Mouse (Mus musculus): ENCODE data around the gene Slc28a3.

The Slc28a3 gene

GRCm38 (mm10) chr13:58610716-58611115 lies at the start of gene Slc28a3:
Slc28a3 (minus strand) TSS chr13:58610877.
- DNase-seq (ENCODE audit: low spot score), result no peak

GRCm38 (mm10) chr13:58657987-58658386 lies 47.3 kb upstream of the Slc28a3 start:
- no peak for DNase-seq (ENCODE audit: low spot score)

GRCm38 (mm10) chr13:58656885-58657284 lies 46.2 kb upstream of the Slc28a3 start:
- no peak for DNase-seq (ENCODE audit: low spot score)

GRCm38 (mm10) chr13:58655552-58655951 lies 44.9 kb upstream of the Slc28a3 start:
- DNase-seq (ENCODE audit: low spot score), result no peak

GRCm38 (mm10) chr13:58640330-58640729 lies 29.7 kb upstream of the Slc28a3 start:
- no peak for DNase-seq (ENCODE audit: low spot score)

- no peak for DNase-seq (ENCODE audit: low spot score)
Observed at GRCm38 (mm10) chr13:58638950-58639349, 28.3 kb upstream of the Slc28a3 start.

- no peak for DNase-seq (ENCODE audit: low spot score)
Observed at GRCm38 (mm10) chr13:58637360-58638002, 26.8 kb upstream of the Slc28a3 start.

GRCm38 (mm10) chr13:58633887-58634286 lies 23.2 kb upstream of the Slc28a3 start:
- no peak for DNase-seq (ENCODE audit: low spot score)

- no peak for DNase-seq (ENCODE audit: low spot score)
Observed at GRCm38 (mm10) chr13:58630756-58631155, 20.1 kb upstream of the Slc28a3 start.

- DNase-seq (ENCODE audit: low spot score), result no peak
Observed at GRCm38 (mm10) chr13:58629365-58630050, 18.8 kb upstream of the Slc28a3 start.

- no peak for DNase-seq (ENCODE audit: low spot score)
Observed at GRCm38 (mm10) chr13:58622647-58623046, 12.0 kb upstream of the Slc28a3 start.

GRCm38 (mm10) chr13:58619301-58619700 lies 8.6 kb upstream of the Slc28a3 start:
- DNase-seq (ENCODE audit: low spot score), result no peak

- DNase-seq (ENCODE audit: low spot score), result no peak
Observed at GRCm38 (mm10) chr13:58610059-58610458, 618 bp downstream of the Slc28a3 start.

- peak; percentile 69 for DNase-seq (ENCODE audit: low spot score)
Observed at GRCm38 (mm10) chr13:58601201-58601855, 9.3 kb downstream of the Slc28a3 start.

- no peak for DNase-seq (ENCODE audit: low spot score)
Observed at GRCm38 (mm10) chr13:58598578-58598977, 12.1 kb downstream of the Slc28a3 start.

- peak; percentile 63 for DNase-seq (ENCODE audit: low spot score)
Observed at GRCm38 (mm10) chr13:58593129-58593528, 17.5 kb downstream of the Slc28a3 start.

GRCm38 (mm10) chr13:58591912-58592311 lies 18.8 kb downstream of the Slc28a3 start:
- DNase-seq (ENCODE audit: low spot score), result no peak

GRCm38 (mm10) chr13:58590630-58591029 lies 20.0 kb downstream of the Slc28a3 start:
- no peak for DNase-seq (ENCODE audit: low spot score)

GRCm38 (mm10) chr13:58589517-58589858 lies 21.2 kb downstream of the Slc28a3 start:
- DNase-seq (ENCODE audit: low spot score), result peak; percentile 37

GRCm38 (mm10) chr13:58588655-58589516 lies 21.8 kb downstream of the Slc28a3 start:
- DNase-seq (ENCODE audit: low spot score), result no peak

- no peak for DNase-seq (ENCODE audit: low spot score)
Observed at GRCm38 (mm10) chr13:58587962-58588361, 22.7 kb downstream of the Slc28a3 start.

GRCm38 (mm10) chr13:58566181-58566580 lies 44.5 kb downstream of the Slc28a3 start:
- DNase-seq (ENCODE audit: low spot score), result no peak
